Mouse (Mus musculus) MN1 (cell line): ENCODE results near the gene Il10.

Experiments used
- DNase-seq: peaks from one replicate; pipeline ENCODE4 v3.0.0-alpha.2; 2016; ENCODE audit warnings: low spot score

Il10 gene

GRCm38 (mm10) chr1:131019492-131020098 lies at the start of gene Il10:
Il10 (plus strand) TSS chr1:131019845.
- no peak for DNase-seq

DNA sequence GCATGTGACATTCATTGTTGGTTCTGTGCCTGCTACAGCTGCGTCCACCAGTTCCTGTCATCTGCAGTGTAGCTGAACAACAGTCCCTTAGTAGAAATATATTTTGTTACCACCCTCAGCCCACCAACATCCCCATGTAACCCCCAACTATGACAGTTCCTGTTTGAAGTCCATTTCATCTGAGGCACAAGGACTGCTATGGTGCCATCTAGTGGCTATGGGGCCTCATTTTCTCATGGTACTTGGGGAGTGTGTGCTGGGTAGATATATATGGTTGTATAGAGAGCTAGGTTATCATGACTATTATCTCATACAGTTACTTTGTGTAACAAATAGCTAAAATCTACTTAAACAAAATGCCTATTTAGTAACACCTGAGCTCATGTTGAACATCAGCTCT lies 40.2 kb upstream of the Il10 start:
- DNase-seq: no peak

DNA sequence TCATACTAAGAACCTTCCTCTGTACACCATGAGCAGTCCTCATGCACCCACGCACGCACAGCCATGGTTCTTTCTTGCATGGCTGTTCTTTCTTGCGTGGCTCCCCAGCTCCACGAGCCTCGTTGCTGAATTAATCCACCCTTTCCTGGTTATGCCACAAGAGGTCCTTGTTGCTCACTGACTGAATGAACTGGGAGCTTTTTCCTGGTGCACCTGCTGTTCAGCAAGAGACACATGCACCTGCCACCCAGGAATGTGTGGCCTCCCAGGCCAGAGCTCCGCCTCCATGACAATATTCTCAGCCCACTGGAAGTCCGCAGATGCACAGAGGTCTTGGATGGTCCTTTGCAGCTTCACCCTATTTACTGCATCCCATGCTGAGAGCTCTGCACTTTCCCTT lies 35.2 kb upstream of the Il10 start:
- DNase-seq: no peak

GRCm38 (mm10) chr1:130987001-130987400 lies 32.6 kb upstream of the Il10 start:
- no peak for DNase-seq

DNA sequence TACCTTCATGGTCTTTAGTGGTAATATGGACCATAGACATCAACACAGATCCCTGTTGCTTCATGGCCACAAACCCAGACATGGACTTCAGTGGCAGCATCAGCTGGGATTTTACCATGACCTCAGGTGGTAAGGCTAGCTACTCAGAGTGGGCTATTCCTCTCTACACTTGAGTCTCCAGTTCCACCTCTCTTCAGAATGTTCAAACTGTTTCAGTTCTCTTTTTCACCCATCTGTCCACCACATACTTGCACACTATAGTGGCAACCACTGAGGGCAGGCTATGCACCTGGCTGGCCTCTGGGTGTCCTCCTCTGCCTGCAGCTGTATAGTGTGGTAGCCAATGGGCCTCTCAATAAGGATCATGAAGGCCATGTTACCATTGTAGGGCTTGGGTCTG lies 32.2 kb upstream of the Il10 start:
- DNase-seq: no peak

DNA sequence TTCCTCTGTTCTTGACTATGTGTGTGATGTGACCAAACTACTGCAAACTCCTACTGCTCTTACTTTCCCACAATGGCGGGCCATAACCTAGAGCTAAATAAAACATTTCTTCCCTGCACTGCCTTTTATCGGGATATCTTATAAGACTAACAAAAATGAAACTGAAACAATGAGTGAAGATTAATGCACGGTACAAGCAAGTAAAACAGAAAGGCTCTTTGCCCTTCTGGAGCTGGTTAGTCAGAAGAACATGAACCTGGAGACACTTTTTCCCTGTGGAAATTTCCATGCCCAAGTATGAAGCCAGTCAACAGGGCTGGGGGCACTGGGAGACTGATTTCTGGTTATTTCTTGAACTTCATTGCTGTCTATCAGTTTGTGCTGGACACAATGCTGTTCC lies 30.3 kb upstream of the Il10 start:
- no peak for DNase-seq

DNA sequence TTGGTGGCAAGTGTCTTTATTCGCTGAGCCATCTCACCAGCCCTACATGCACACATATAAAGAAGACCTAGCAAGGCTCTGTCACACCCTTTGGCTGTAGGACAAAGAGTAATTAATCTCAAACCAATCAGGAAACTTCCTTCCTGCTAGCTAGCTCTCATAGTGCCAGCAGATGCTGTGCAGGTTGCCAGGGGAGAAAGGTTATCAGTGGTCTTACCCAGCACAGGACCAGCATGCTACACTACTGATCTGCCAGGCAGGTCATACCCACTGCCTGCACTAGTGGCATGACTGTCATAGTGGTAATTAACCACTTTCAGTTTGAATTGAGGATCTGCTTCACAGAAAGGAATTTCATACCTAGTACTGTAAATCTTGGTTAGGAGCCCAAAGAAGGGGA lies 29.2 kb upstream of the Il10 start:
- DNase-seq: no peak

GRCm38 (mm10) chr1:130993574-130994154 lies 26.0 kb upstream of the Il10 start:
- no peak for DNase-seq

- no peak for DNase-seq
Measured at GRCm38 (mm10) chr1:130995515-130995914, 24.1 kb upstream of the Il10 start.

DNA sequence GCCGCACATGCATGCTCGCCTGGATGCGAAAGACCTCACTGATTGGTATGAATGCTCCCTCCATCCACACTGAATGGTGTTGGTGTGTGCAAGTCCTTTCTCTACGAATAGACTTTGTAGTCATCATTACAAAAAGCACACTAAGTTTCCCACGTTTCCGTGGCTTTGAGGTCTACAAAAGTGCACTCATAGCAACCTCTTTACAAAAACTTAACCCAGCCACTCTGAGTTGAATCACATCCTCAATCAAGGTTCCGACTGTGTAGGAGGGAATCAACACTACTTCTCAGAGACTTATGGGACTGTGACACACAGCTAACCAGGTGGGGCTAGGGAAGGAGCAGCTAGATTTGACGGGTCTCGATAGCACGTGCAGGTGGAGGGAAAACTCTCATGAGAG lies 23.3 kb upstream of the Il10 start:
- no peak for DNase-seq

GRCm38 (mm10) chr1:130997441-130997840 lies 22.2 kb upstream of the Il10 start:
- no peak for DNase-seq

GRCm38 (mm10) chr1:130998321-130998720 lies 21.3 kb upstream of the Il10 start:
- no peak for DNase-seq

DNA sequence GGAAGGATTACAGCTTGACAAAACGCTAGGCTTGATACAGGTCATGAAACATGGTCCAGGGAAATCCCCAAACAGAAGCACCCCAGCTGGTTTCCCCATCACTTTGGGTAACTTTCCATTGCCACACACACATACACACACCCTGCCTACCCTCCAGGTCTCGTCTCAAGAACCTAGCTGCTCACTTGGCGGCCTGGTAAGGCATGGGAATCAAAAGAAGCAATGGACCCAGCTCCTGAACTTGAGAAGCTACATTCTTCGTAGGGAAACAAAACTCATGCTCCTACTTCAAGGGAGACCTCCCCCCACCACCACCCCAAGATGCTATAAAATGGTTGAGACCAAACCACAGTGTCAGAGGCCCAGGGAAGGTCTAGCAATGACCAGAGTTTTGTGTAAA lies 19.9 kb upstream of the Il10 start:
- DNase-seq: no peak

DNA sequence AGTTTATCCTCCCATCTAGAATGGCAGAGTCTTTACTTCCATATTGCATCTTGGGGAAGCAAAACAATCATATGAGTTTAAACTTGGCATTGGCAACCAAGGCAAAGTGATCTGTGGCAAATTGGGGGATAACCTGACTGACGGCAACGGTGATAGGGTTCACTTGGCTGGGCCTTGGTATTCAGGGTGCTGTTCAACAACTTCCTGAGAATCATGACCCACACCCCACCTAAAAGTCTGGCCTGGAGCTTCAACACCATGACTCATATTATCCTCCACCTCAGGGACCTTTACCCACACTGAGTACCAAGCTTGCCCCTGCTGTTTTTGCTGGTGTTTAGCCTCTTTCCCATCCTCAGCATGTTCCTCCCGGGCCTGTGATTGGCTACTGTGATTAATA lies 19.3 kb upstream of the Il10 start:
- DNase-seq: no peak

- DNase-seq: no peak
Measured at GRCm38 (mm10) chr1:131002561-131002960, 17.1 kb upstream of the Il10 start.

DNA sequence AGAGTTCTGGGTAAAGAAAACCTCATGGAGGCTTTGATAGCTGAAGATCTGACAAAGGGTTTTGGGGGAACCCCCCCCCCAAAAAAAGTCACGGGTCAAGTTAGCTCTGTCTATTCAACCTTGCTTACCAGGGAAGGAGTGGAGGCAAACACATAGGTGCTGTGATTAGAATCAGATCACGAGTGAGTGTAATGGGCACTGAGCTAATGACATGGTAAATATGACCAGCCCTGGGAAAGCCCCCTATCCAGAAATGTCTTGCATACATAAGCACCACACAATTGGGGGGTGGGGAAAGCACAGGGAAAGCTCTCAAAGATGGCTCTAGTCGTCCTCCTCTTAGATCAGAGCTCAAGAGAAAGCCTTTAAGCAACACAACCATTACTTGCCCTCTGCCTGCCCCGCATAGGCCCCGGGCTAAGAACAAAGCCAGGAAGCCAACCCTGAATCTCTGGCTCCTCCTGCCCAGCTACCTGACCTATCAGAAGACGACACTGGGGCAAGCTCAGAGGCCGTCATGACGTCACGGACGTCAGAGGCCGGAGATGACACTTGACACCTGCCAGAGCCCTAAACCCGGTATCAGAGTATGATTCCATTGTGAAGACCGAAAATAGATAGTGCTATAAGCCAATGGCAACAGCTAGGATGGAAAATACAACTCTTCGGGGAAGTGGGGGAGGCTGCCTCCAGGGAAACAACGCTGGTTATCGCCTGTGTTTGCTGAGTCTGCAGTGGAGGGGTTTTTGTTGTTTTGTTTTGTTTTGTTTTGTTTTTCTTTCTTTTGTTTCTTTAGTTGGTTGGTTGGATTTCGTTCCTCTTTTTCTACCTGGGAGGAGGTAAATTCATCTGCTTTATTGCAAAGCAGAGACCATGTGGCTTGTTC lies 16.4 kb upstream of the Il10 start:
- no peak for DNase-seq

DNA sequence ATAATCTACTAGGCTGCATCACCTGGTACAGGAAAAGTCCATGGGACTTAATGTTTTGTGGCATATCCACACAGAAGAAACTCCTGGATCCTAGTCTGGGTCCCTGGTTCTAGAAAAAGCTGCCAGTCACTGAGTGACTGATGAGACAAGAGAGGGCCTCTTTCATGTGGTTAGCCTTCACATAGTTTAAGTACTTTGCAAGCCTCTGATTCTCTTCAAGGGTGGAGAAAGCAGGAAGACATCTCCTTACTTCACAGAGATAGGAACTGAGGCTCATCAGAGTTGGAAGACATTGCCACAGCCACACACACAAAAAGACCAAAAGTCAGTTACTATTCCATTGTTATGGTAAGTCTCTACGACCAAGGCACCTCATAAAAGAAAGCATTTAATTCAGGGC lies 13.6 kb upstream of the Il10 start:
- no peak for DNase-seq

DNA sequence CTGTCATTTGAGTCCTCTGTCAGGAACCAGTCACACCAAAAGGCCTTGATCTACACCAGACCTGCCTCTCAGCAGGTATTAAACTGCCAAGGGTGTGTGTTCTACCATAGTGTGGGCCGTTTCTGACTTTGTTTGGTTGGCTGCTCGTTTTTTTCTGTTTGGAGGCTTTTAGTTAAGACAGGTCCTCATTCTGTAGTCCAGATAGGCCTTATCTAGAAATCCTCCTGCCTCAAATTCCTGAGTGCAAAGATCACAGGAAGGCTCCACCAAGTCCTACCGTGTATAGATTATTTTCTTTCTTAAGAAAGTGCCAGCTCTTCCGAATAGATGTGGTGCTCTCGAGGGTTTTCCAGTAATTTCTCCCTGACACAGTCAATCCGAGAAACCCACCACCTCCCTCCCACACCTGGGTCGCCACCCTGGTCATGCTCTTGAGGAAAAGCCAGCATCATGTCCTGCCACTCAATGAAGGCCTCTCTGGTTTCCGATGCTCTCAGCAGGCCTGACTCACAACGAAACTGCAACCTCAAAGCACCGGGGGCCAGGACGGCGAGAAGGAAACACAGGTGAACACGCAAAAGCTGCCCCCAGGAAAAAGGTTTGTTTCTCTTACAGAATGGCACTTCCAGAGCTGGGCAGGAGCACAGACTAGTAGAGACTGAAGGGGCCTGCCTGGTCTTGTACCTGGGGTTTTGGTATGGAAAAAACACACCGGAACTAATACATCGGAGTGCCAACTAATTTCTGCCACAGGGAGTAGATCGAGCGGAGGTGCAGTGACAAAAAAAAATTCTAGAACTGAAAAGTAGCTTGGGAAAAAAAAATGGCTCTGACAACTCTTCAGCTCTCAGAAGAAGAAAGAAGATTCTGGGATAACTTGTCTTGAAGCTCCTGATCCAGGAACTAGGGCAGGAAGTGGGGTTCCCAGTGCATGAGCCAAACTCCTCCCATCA lies 9.2 kb upstream of the Il10 start:
- no peak for DNase-seq

- no peak for DNase-seq
Measured at GRCm38 (mm10) chr1:131012494-131012893, 7.2 kb upstream of the Il10 start.

DNA sequence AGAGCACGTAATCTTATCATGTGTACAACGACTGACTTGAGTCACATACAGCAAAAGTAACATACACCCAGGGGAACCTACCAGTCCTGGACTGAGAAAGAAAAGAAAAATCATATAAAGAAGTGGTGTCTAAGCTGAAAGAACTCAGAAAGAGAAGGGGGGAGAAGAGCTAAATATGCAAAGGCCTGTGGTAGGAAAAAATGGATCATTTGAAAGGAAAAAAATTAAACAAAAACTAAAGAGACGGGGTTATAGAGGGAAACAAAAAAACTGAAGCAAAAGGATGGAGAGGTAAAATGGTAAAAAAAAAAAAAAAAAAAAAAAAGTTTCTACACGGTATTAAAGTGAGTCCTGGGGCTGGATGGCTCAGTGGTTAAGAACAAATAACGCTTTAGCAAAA lies 5.7 kb upstream of the Il10 start:
- no peak for DNase-seq

DNA sequence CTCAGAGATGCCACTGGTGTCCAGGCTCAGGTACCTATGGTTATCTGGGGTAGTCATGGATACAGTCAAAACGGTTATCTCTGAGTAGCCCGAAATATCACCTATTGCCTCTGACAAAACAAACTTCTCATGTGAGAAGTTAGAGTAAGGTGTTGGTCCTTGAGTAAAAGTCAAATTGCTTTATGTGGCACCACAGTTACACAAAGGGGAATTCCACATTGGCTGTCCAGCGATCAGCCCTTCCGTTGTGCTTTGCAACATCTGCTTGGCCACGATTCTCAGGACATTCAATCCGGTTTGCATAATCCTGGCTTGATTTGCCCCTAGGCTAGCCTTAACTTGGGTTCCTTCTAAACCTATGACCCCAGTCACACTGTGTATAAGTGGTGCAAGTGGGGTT lies 4.4 kb upstream of the Il10 start:
- DNase-seq: no peak

GRCm38 (mm10) chr1:131015879-131016278 lies 3.8 kb upstream of the Il10 start:
- DNase-seq: no peak
